Mouse (Mus musculus) stomach, embryonic 15.5 days (tissue): Measurements from ENCODE around the gene Samm50. TPM values are rescaled to one million over a fixed set of nuclear protein-coding genes. Genes with fewer than 3 reads are reported as not detected.

Experiments used
- ATAC-seq: fragments of 200-750 bp; cut with Nextera tagmentation; 2 replicates; pipeline ENCODE4 v1.8.0; 2017; ENCODE audit warnings: low read depth, moderate number of reproducible peaks, moderate TSS enrichment; ENCODE audit not compliant: insufficient read depth, low FRiP score
- H3K27ac ChIP-seq: fragments of 300-500 bp; sonication (generic); 2 replicates; pipeline ENCODE4 v1.5.1; 2015; ENCODE audit warnings: mild to moderate bottlenecking, inconsistent platforms
- H3K27me3 ChIP-seq: fragments of 300-500 bp; sonication (generic); replicated peaks from 2 replicates; pipeline ENCODE4 v1.6.1; 2015; ENCODE audit warnings: inconsistent platforms
- H3K36me3 ChIP-seq: fragments of 300-500 bp; sonication (generic); 2 replicates; pipeline ENCODE4 v1.6.1; 2015; ENCODE audit warnings: inconsistent platforms
- H3K4me1 ChIP-seq: fragments of 300-500 bp; sonication (generic); 2 replicates; pipeline ENCODE4 v1.6.1; 2015; ENCODE audit warnings: inconsistent platforms
- H3K4me2 ChIP-seq: fragments of 300-500 bp; sonication (generic); 2 replicates; pipeline ENCODE4 v1.6.1; 2015; ENCODE audit warnings: mild to moderate bottlenecking, inconsistent platforms
- H3K4me3 ChIP-seq: fragments of 300-500 bp; sonication (generic); replicated peaks from 2 replicates; pipeline ENCODE4 v1.5.1; 2015; ENCODE audit warnings: inconsistent platforms
- H3K9ac ChIP-seq: fragments of 300-500 bp; sonication (generic); 2 replicates; pipeline ENCODE4 v1.6.1; 2015; ENCODE audit warnings: inconsistent platforms
- H3K9me3 ChIP-seq: fragments of 300-500 bp; sonication (generic); 2 replicates; pipeline ENCODE4 v1.6.1; 2016; ENCODE audit warnings: inconsistent platforms
- WGBS: fragments of 180-500 bp; shearing (Covaris S2); methylation state at CpG from one replicate; pipeline ENCODE4 v1.1.7; 2015; 5-methylcytosine and 5-hydroxymethylcytosine counted together
- microRNA-seq: library from miRNA; unstranded; fragments of <30 nt; microRNA quantifications from one replicate; pipeline ENCODE4, GENCODE M21; 2016
- polyA plus RNA-seq: library from polyadenylated mRNA; unstranded; fragments of >200 nt; fragmentation: Nextera tagmentation; extraction: Ambion mirVana; gene quantifications from 2 replicates; pipeline ENCODE4 v1.2.1, GENCODE M21; 2015

The Samm50 gene
- polyA plus RNA-seq, 1 experiment from 2014 or later: 103 TPM

GRCm38 (mm10) chr15:84263573-84263972 lies 71.5 kb downstream of the Samm50 start:
- no peaks in the 10 kb centered on the region for H3K9me3 ChIP-seq
- no peak for ATAC-seq
- H3K4me2 ChIP-seq: no peak overlapping the region
- no peak overlapping the region for H3K4me3 ChIP-seq
- H3K4me1 ChIP-seq: no peaks in the 10 kb centered on the region
- no peaks in the 10 kb centered on the region for H3K27me3 ChIP-seq
- 41% methylated on average over 2 of the region's 2 CpGs for WGBS
- no peak overlapping the region for H3K9ac ChIP-seq
- H3K27ac ChIP-seq: no peak overlapping the region
- no peaks in the 10 kb centered on the region for H3K36me3 ChIP-seq

DNA sequence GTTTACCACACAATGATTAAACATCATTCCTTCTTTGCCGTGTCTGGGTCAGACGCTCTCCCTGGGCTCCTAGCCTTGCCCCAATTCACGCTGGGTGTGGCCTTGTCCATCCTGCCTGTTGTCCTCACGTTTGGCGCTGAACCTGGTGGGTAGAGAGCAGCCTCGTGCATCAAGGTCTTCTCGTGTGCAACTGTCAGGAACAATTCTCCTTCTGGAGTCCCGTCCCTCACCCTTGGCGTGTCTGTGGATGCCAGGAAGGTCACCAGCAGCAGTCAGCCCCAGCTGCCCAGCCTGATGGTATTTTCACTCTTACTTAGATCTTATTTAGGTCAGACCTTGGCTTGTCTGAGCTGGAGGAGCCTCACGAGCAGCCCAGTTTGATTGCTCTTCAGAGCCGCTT lies 73.1 kb downstream of the Samm50 start:
- Histone ChIP-seq H3K4me2 (no peak overlapping the region), H3K27me3 (no peaks in the 10 kb centered on the region), H3K36me3 (no peaks in the 10 kb centered on the region), H3K4me1 (no peaks in the 10 kb centered on the region), H3K4me3 (no peak overlapping the region), H3K9ac (no peak overlapping the region), H3K9me3 (no peaks in the 10 kb centered on the region), H3K27ac (no peak overlapping the region)
- 68% methylated on average over 11 of the region's 11 CpGs for WGBS
- no peak for ATAC-seq

DNA sequence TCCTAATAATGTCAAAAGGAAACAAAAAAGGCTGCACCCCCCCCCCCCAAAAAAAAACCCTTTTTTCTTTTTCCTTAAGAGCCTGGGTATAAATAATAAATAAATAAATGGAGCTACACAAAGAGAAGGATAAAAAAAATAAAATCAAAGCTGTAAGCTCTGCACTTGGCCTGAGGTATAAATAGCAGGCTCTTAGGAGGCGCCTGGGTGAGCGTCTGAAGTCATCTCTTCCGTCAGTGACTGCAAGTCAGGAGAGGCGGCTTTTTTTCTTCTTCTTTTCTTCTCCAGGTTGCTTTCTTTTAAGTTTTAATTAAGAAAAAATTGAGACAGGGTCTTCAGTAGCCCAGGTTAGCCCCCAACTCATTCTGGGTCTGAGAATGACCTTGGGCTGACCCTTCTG lies 74.2 kb downstream of the Samm50 start:
- Histone ChIP-seq H3K36me3 (no peaks in the 10 kb centered on the region), H3K9ac (no peak overlapping the region), H3K4me2 (no peak overlapping the region), H3K27ac (no peak overlapping the region), H3K4me1 (no peaks in the 10 kb centered on the region), H3K9me3 (no peaks in the 10 kb centered on the region), H3K4me3 (no peak overlapping the region), H3K27me3 (no peaks in the 10 kb centered on the region)
- 63% methylated on average over 4 of the region's 4 CpGs for WGBS
- ATAC-seq: no peak

Small RNAs within 50 kb of the gene (microRNA-seq; reads per million reads assigned to microRNA genes)
- gene Mir6392: not detected

Other genes with a start within 250 kb of the Samm50 start
- 0.19 and 0.31 TPM in 2 replicates for gene Efcab6, start 126.9 kb upstream of the Samm50 start, polyA plus RNA-seq
- 4.9 and 5.0 TPM in 2 replicates for gene Sult4a1, start 86.5 kb upstream of the Samm50 start, polyA plus RNA-seq
- not detected in 2 replicates for gene Pnpla5, start 69.1 kb upstream of the Samm50 start, polyA plus RNA-seq
- 0.85 and 0.98 TPM in 2 replicates for gene Pnpla3, start 24.4 kb upstream of the Samm50 start, polyA plus RNA-seq
- 3.1 and 3.6 TPM in 2 replicates for gene Parvb, start 39.8 kb downstream of the Samm50 start, polyA plus RNA-seq
- gene Parvg, start 131.8 kb downstream of the Samm50 start, polyA plus RNA-seq: 3.8 and 3.9 TPM in 2 replicates